Mouse (Mus musculus): ENCODE data around the gene Zc3h6. TPM values are rescaled to one million over a fixed set of nuclear protein-coding genes. Genes with fewer than 3 reads are reported as not detected.

Zc3h6 gene
- 7.8 TPM for polyA plus RNA-seq (2014; fragmentation: Illumina TruSeq; extraction: RNeasy Lipid Tissue Mini Kit (QIAGEN cat#74804); ENCODE audit: low read depth, low replicate concordance)

GRCm38 (mm10) chr2:128966641-128967580 is at the start of gene Zc3h6:
Gene Zc3h6, plus strand, starts transcription at chr2:128967402.

GRCm38 (mm10) chr2:128943538-128944528 is 23.4 kb upstream of the Zc3h6 start, which contains the start of gene Zc3h8:
Gene Zc3h8, minus strand, starts transcription at chr2:128944077.

GRCm38 (mm10) chr2:128967661-128968441 is 649 bp downstream of the Zc3h6 start, which contains the start of gene Gm10762:
Gene Gm10762, minus strand, starts transcription at chr2:128967725.

GRCm38 (mm10) chr2:129047811-129048210 is 80.6 kb downstream of the Zc3h6 start, which contains the start of gene Vinac1:
Gene Vinac1, minus strand, starts transcription at chr2:129048172.

GRCm38 (mm10) chr2:129065437-129066282 is 98.5 kb downstream of the Zc3h6 start, which contains the start of gene Ttl:
Gene Ttl, plus strand, starts transcription at chr2:129065942.

Other genes starting within 250 kb of the Zc3h6 start
- 35.5 TPM for gene Tmem87b, start 149.3 kb upstream of the Zc3h6 start, polyA plus RNA-seq (2014; fragmentation: Illumina TruSeq; extraction: RNeasy Lipid Tissue Mini Kit (QIAGEN cat#74804); ENCODE audit: low read depth, low replicate concordance)
- gene Fbln7, start 104.4 kb upstream of the Zc3h6 start, polyA plus RNA-seq (2014; fragmentation: Illumina TruSeq; extraction: RNeasy Lipid Tissue Mini Kit (QIAGEN cat#74804); ENCODE audit: low read depth, low replicate concordance): 2.9 TPM
- gene Zc3h8, start 23.3 kb upstream of the Zc3h6 start, polyA plus RNA-seq (2014; fragmentation: Illumina TruSeq; extraction: RNeasy Lipid Tissue Mini Kit (QIAGEN cat#74804); ENCODE audit: low read depth, low replicate concordance): 6.1 TPM
- gene Gm10762, start 323 bp downstream of the Zc3h6 start, polyA plus RNA-seq (2014; fragmentation: Illumina TruSeq; extraction: RNeasy Lipid Tissue Mini Kit (QIAGEN cat#74804); ENCODE audit: low read depth, low replicate concordance): 4.9 TPM
- gene Vinac1, start 80.8 kb downstream of the Zc3h6 start, polyA plus RNA-seq (2014; fragmentation: Illumina TruSeq; extraction: RNeasy Lipid Tissue Mini Kit (QIAGEN cat#74804); ENCODE audit: low read depth, low replicate concordance): 0.22 TPM
- 7.2 TPM for gene Ttl, start 98.5 kb downstream of the Zc3h6 start, polyA plus RNA-seq (2014; fragmentation: Illumina TruSeq; extraction: RNeasy Lipid Tissue Mini Kit (QIAGEN cat#74804); ENCODE audit: low read depth, low replicate concordance)
- gene Polr1b, start 133.6 kb downstream of the Zc3h6 start, polyA plus RNA-seq (2014; fragmentation: Illumina TruSeq; extraction: RNeasy Lipid Tissue Mini Kit (QIAGEN cat#74804); ENCODE audit: low read depth, low replicate concordance): 11.9 TPM
- 20.7 TPM for gene Chchd5, start 162.3 kb downstream of the Zc3h6 start, polyA plus RNA-seq (2014; fragmentation: Illumina TruSeq; extraction: RNeasy Lipid Tissue Mini Kit (QIAGEN cat#74804); ENCODE audit: low read depth, low replicate concordance)
- gene Slc20a1, start 231.4 kb downstream of the Zc3h6 start, polyA plus RNA-seq (2014; fragmentation: Illumina TruSeq; extraction: RNeasy Lipid Tissue Mini Kit (QIAGEN cat#74804); ENCODE audit: low read depth, low replicate concordance): 22.2 TPM

Measured in adipose tissue, adult 10 weeks (tissue).